23 mouse cellular contexts compared by ENCODE assay signal in the genomic region with DNA sequence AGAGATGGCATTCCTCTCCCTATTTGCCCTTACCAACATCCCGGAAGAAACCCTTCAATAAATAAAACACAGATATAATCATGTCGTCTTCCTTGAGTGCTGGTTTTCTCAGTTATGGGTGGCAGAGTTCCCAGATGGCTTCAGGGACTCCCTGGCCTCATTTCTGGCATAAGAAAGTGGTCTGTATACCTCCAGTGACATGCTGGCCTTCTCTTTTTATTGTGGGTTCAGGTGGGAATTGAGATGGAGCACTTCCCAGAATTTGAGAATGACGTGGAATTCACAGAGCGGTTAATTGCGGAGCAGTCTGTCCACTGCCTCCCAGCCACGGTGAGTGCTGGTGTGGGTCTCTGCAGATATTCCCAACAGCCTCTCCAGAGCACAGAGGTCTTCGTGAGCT. TPM values are rescaled to one million over a fixed set of nuclear protein-coding genes. Genes with fewer than 3 reads are reported as not detected.
"Had no signal": no experiment of that assay in that cellular context is flagged by ENCODE, and none has a peak within 500 bp of the region (broad histone marks: within the 10 kb centered on the region; RNA-seq: fewer than 3 reads in every experiment).

No protein-coding gene starts in this region.

- H3K9me3 ChIP-seq: neural tube, embryonic 13.5 days; neural tube, embryonic 15.5 days; stomach, embryonic 15.5 days had no signal

- H3K36me3 ChIP-seq: neural tube, embryonic 13.5 days; neural tube, embryonic 15.5 days; stomach, embryonic 15.5 days had no signal

- H3K4me1 ChIP-seq: neural tube, embryonic 13.5 days; neural tube, embryonic 15.5 days; stomach, embryonic 15.5 days had no signal

- H3K9ac ChIP-seq: neural tube, embryonic 13.5 days; neural tube, embryonic 15.5 days; stomach, embryonic 15.5 days had no signal

- H3K4me2 ChIP-seq: neural tube, embryonic 13.5 days; neural tube, embryonic 15.5 days; stomach, embryonic 15.5 days had no signal

- H3K27me3 ChIP-seq: neural tube, embryonic 13.5 days; neural tube, embryonic 15.5 days; stomach, embryonic 15.5 days had no signal

- DNase-seq: retina, postnatal 1 day; right cerebral cortex, adult 18-20 months; right cerebral cortex, postnatal 14 days; right cerebral cortex, postnatal 25 days; right cerebral cortex, postnatal 4 days; spleen, adult 18-20 months; thymus, adult 18-20 months; thymus, adult 2 months; thymus, postnatal 14 days; thymus, postnatal 25 days; thymus, postnatal 36 days; thymus, postnatal 4 days had no signal

- H3K27ac ChIP-seq: neural tube, embryonic 13.5 days; neural tube, embryonic 15.5 days; stomach, embryonic 15.5 days; stomach, postnatal 0 days had no signal

- H3K4me3 ChIP-seq: neural tube, embryonic 13.5 days; neural tube, embryonic 15.5 days; stomach, embryonic 15.5 days had no signal

RNA-seq across cellular contexts. Expression of gene Tat, which starts 7.8 kb away (rescaled TPM):
- total RNA-seq: neutrophil, adult 5-6 weeks had no signal
- polyA plus RNA-seq: neural tube, embryonic 13.5 days; neural tube, embryonic 14.5 days; neural tube, embryonic 15.5 days; small intestine, adult 2 months; spleen, adult 2 months; stomach, embryonic 14.5 days; stomach, embryonic 15.5 days; stomach, embryonic 16.5 days had no signal

RNA-seq across cellular contexts. Expression of gene Marveld3, which starts 36.1 kb away (rescaled TPM):
- total RNA-seq: neutrophil, adult 5-6 weeks had no signal

RNA-seq across cellular contexts. Expression of gene Chst4, which starts 41.5 kb away (rescaled TPM):
- total RNA-seq: neutrophil, adult 5-6 weeks had no signal
- polyA plus RNA-seq: neural tube, embryonic 13.5 days; neural tube, embryonic 14.5 days; neural tube, embryonic 15.5 days; thymus, postnatal 0 days had no signal
